Mouse (Mus musculus): ENCODE data around the gene Akap5.

DNA sequence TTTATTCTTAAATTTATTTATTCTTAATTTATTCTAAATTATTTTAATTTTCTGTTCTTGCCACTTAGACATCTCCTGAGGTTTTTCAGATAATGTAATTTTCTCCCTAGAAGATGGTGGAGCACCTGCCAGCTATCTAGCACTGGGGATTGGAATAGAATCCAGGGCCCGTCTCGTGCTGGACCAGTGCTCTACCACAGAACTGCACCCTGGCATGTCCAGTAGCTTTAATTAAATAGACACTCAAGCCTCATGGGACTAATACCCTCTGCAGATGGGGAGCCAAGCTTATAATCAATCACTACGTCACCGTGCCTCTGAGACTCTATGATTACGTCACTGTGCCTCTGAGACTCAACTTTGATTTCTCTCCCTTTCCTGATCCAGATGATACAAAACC is 36.2 kb upstream of the Akap5 start:
- TF ChIP-seq GATA1 (IDR thresholded peaks at IDR 0.05; ENCODE audit: borderline replicate concordance, low read length), result no peak
- TF ChIP-seq CTCF (IDR thresholded peaks at IDR 0.05; ENCODE audit: low read depth, low read length), result no peak
- TF ChIP-seq TAL1 (conservative IDR thresholded peaks at IDR 0.05; ENCODE audit: low read depth, low read length), result no peak
- TF ChIP-seq GATA2 (IDR thresholded peaks at IDR 0.05; ENCODE audit: borderline replicate concordance, low read depth, low read length), result no peak
